Mouse (Mus musculus) kidney, adult 2 months (tissue): ENCODE data around the gene Map4k5. TPM values are rescaled to one million over a fixed set of nuclear protein-coding genes. Genes with fewer than 3 reads are reported as not detected.
A peak's percentile ranks its signal among the peaks of the same experiment; 100 is the strongest.

Experiments
- DNase-seq: peaks from one replicate; pipeline ENCODE4 v3.0.0; 2021
- H3K27ac ChIP-seq: fragments of 200-500 bp; 2 replicates; pipeline ENCODE4 v1.5.1; 2012; ENCODE audit warnings: low read depth, low read length, control low read depth, inconsistent platforms; ENCODE audit not compliant: insufficient read depth
- H3K27me3 ChIP-seq: fragments of 200-500 bp; replicated peaks from 2 replicates; pipeline ENCODE4 v1.6.1; 2012; ENCODE audit warnings: mild to moderate bottlenecking, moderate library complexity, low read length, inconsistent platforms; ENCODE audit not compliant: control insufficient read depth, insufficient read depth
- H3K36me3 ChIP-seq: fragments of 200-500 bp; 2 replicates; pipeline ENCODE4 v1.6.1; 2012; ENCODE audit warnings: mild to moderate bottlenecking, moderate library complexity, low read length, inconsistent platforms; ENCODE audit not compliant: control insufficient read depth, insufficient read depth
- H3K4me1 ChIP-seq: fragments of 200-500 bp; 2 replicates; pipeline ENCODE4 v1.6.1; 2011; ENCODE audit warnings: low read length; ENCODE audit not compliant: control insufficient read depth, insufficient read depth
- H3K4me3 ChIP-seq: fragments of 200-500 bp; 2 replicates; pipeline ENCODE4 v1.5.1; 2011; ENCODE audit warnings: mild to moderate bottlenecking, low read depth, low read length, control low read depth; ENCODE audit not compliant: insufficient read depth
- CTCF ChIP-seq: fragments of 200-500 bp; conservative IDR thresholded peaks from 2 replicates; pipeline ENCODE4 v1.5.1; 2011; ENCODE audit warnings: low read depth, mild to moderate bottlenecking, control low read depth, low read length, moderate library complexity, mixed read lengths; ENCODE audit not compliant: insufficient read depth, insufficient read length
- POLR2A ChIP-seq: fragments of 200-500 bp; IDR thresholded peaks from one replicate; pipeline ENCODE4 v1.6.1; 2011; ENCODE audit warnings: low read depth, low read length, control low read depth
- WGBS: fragments of 180-500 bp; shearing (Covaris S2); methylation state at CpG from one replicate; pipeline ENCODE4 v1.1.7; 2018; 5-methylcytosine and 5-hydroxymethylcytosine counted together
- polyA plus RNA-seq: library from polyadenylated mRNA; depleted of rRNA; stranded (reverse); fragments of >200 nt; gene quantifications from 2 replicates; pipeline ENCODE4 v1.2.3, GENCODE M21; 2012

Gene Map4k5
- polyA plus RNA-seq, 1 experiment: 6.3 TPM

DNA sequence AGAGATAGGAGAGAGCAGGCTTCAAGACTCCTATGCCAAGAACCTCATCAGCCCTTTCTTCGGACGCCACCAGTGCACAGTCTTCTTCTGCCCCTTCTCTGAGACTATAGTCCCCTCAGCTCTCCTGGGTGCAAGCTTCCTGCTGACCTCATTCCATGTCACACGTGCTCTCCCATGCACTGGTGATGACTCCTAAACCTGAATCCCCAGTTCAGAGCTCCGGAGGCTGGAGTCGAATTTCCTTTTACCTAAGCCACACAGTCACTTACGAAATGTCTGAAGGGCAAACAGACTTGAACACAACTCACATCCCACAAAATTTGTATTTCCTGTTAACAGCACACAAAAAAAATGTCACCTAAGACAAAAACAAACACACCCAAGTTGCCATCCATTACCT lies 5.2 kb downstream of the Map4k5 start:
- no peaks in the 10 kb centered on the region for H3K36me3 ChIP-seq
- peaks cover 30% of the 10 kb centered on the region for H3K4me1 ChIP-seq
- 57% methylated on average over 6 of the region's 6 CpGs for WGBS
- TF ChIP-seq POLR2A: no peak
- TF ChIP-seq CTCF: no peak
- H3K27me3 ChIP-seq: no peaks in the 10 kb centered on the region
- DNase-seq: no peak
- no peak overlapping the region for H3K27ac ChIP-seq
- no peak overlapping the region for H3K4me3 ChIP-seq

DNA sequence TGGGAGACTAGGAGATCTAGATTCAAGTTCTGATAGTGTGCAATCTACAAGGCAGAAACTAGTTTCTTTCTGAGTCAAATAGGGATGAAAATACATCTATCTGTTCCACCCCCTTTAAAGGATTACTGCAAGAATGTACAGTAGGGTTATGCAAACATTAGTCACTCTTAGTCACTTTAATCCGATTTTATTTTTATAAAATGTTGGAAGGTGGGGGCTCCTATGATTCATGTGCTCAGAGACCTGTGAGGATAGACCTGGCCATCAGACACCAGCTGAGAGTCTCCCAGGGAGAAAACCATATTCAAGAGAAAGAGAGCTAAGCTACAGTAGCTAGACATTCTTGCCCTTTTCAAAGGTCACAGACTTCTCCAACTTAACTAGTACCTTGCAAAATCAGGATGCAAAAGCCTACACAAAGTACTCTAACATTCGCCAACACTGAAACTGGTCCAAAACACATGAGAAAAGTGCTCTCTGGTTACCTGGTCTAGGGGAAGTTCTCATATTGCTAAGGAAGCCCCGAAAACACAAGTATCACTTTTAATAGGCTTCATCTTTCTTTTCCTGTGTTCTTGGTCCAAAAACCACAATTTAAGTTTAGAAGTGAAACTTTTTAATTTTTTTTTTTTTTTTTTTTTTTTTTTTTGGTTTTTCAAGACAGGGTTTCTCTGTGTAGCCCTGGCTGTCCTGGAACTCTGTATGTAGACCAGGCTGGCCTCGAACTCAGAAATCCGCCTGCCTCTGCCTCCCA lies 7.7 kb downstream of the Map4k5 start:
- H3K27me3 ChIP-seq: no peaks in the 10 kb centered on the region
- no peak for DNase-seq
- no peaks in the 10 kb centered on the region for H3K36me3 ChIP-seq
- no peak overlapping the region for H3K27ac ChIP-seq
- H3K4me1 ChIP-seq: peaks cover 32% of the 10 kb centered on the region
- TF ChIP-seq POLR2A (no peak), CTCF (no peak)
- 73% methylated on average over 5 of the region's 5 CpGs for WGBS
- H3K4me3 ChIP-seq: no peak overlapping the region

DNA sequence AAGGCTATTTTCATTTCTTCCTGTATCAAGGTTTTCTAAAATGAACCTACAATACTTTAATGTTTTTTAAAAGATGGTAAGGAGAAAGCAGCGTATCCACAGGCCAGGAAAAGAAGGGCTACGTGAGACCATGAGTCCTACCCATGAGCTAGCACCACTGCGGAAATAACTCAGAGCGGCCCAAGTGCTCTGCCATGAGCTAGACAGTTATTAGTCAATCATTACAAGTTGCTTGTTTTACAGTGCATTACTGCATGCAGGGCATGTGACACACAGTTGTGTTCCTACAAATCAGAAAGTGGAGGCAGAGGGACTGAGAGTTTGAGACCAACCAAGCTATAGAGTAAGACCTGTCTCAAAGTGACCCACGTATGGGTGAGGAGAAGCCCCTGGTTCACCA lies 8.9 kb downstream of the Map4k5 start:
- H3K27ac ChIP-seq: peak overlapping the region; percentile 40; the same call in 1 of the 2 replicates
- no peaks in the 10 kb centered on the region for H3K27me3 ChIP-seq
- no peaks in the 10 kb centered on the region for H3K36me3 ChIP-seq
- H3K4me1 ChIP-seq: peaks cover 26% of the 10 kb centered on the region
- peak; percentile 56 for DNase-seq
- TF ChIP-seq CTCF: no peak
- no peak for TF ChIP-seq POLR2A
- 39% methylated on average over 5 of the region's 5 CpGs for WGBS
- H3K4me3 ChIP-seq: no peak overlapping the region

DNA sequence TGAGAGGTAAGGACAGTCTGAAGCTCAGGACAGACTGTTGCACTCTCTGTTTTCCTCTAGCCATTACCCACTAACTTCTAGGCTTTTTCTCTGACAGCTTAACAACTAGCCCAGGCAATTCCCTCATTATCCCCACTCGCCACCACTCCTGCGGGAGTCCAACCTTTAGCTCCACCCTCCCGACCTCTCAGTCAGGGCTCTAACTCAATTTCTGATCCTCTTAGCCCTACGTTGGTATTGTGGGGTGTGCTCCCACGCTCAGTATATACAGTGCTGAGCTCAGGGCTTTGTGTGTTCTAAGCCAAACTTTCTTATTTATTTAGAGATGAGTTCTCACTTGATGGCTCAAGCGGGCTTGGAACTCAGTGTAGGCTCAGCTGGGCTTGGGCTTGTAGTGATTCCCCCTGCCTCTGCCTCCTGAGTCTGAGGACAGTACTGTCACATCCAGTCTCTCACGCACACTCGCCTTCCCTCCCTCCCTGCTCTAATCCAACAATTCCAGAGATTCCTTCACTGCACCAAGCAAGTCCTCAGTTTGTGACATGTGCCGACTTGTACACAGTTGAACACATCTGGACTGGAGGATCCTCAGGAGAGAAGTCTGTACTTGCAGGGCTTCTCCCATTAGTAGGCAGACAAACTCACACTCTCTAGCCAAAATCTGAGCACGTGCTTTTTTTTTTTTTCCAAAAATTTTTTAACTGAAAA lies 11.6 kb downstream of the Map4k5 start:
- 46% methylated on average over 10 of the region's 10 CpGs for WGBS
- peak overlapping the region; percentile 39 for H3K27ac ChIP-seq
- no peak for TF ChIP-seq POLR2A
- TF ChIP-seq CTCF: no peak

DNA sequence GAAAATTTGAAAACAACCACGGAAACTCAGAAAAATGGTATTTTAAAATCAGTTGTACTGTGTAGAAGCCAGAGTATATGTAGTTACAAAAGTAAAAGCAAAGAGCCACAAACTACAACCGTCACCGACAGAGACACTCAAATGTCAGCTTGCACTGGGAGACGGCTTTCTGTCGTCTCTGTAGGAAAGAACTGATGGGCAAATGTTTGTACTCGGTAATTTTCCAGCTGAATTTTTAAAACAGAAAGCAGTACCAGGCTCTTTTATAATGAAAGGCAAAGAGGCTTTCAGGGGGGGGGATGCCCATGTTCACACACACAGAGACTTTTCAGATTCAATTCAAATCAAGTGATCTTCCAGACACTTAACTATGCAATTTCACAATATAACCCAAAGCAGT lies 13.3 kb downstream of the Map4k5 start:
- Histone ChIP-seq H3K27ac (peak overlapping the region; percentile 81; the same call in 1 of the 2 replicates), H3K4me3 (no peak overlapping the region), H3K27me3 (no peaks in the 10 kb centered on the region), H3K36me3 (no peaks in the 10 kb centered on the region), H3K4me1 (peaks cover 38% of the 10 kb centered on the region)
- TF ChIP-seq CTCF (no peak), POLR2A (no peak)
- DNase-seq: peak; percentile 29
- WGBS: 30% methylated on average over 6 of the region's 6 CpGs

More for the DNA sequence above, 11.6 kb downstream of the Map4k5 start:
- H3K27me3 ChIP-seq: no peaks in the 10 kb centered on the region
- H3K36me3 ChIP-seq: no peaks in the 10 kb centered on the region
- H3K4me1 ChIP-seq: peaks cover 36% of the 10 kb centered on the region
- DNase-seq: no peak
- no peak overlapping the region for H3K4me3 ChIP-seq

DNA sequence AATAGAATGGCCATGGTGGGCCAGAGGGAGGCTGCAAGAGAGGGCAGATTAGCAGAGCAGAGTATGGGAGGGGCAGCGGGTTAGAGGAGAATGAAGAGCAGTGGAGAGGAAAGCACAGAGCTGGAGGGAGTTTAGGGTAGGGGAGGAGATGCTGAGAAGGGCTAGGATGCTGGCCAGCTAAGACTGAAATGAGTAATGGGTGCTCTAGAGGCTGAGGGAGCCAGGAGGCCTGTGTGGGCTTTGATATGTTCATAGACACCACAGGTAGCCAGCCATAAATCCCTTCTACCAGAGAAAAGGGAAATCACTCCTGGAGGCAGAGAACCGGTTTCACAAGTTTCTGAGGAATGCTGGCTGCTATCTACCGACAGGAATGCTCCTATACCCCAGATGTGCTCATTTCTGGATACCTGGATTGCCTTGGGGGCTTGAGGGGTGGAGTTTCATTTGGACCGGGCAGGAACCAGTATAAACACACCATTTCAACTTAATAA lies 13.8 kb downstream of the Map4k5 start:
- peak; percentile 76 for DNase-seq
- Histone ChIP-seq H3K27me3 (no peaks in the 10 kb centered on the region), H3K36me3 (no peaks in the 10 kb centered on the region), H3K27ac (peak overlapping the region; percentile 81), H3K4me1 (peaks cover 33% of the 10 kb centered on the region), H3K4me3 (no peak overlapping the region)
- 32% methylated on average over 4 of the region's 4 CpGs for WGBS
- TF ChIP-seq CTCF: no peak
- no peak for TF ChIP-seq POLR2A

DNA sequence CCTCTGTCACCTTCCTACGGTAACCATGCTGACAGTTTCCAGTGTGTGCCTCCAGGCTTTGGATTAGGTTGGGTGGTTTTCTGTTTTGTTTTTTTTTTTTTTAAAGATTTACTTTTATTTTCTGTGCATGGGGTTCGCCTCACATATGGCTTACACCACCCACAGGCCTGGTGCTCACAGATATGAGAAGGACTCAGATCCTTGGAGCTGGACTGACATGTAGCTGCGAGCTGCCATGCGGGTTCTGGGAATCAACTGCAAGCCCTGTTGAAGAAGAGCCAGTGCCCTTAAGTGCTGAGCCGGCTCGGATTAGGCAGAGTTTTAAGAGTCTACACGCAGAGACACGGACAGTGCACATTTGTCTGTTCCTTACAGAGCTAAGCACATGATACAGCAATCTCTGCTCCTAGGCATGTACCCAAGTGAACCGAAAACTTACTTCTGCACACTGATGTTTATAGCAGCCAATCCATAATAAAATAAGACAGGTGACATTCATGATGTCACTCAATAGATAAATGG lies 15.1 kb downstream of the Map4k5 start:
- Histone ChIP-seq H3K36me3 (no peaks in the 10 kb centered on the region), H3K27me3 (no peaks in the 10 kb centered on the region), H3K27ac (peak overlapping the region; percentile 10; the same call in 1 of the 2 replicates), H3K4me1 (peaks cover 29% of the 10 kb centered on the region), H3K4me3 (no peak overlapping the region)
- WGBS: 72% methylated on average over 9 of the region's 9 CpGs
- DNase-seq: no peak
- TF ChIP-seq CTCF (no peak), POLR2A (no peak)
